Mouse (Mus musculus): Measurements from ENCODE around the gene Pbx2. TPM values are rescaled to one million over a fixed set of nuclear protein-coding genes. Genes with fewer than 3 reads are reported as not detected.

The Pbx2 gene
- polyA plus RNA-seq, 1 experiment from 2014 or later: 17.3 TPM

DNA sequence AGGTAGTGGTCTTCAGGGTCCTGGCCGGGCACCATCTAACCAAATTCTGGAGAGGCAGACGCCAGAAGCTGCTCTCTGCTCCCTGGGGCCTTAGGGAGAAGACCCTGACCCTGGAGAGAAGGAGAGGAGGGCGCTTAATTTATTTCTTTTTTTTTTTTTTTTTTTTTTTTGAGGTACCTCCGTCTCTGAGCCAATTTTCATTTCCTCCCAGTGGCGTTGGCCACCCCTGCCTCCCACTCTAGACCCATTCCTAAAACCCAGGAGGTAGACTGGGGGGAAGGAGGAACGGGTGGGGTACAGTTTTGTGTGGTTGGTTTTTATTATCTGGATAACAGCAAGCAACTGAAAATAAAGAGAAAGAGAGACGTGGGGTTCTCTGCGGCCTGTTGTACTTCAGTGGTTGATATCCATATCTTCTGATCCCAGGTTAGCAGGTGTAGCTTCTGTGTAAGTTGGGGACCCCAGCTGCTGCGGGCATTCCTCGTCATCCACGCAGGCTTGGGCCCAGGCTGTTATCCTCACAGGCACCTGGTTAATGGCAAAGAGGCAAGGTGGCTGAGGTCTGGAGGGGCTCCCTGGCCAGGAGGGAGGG lies 22.1 kb downstream of the Pbx2 start:
- H3K9ac ChIP-seq (ENCODE audit: low read length): no peak overlapping the region
- no peak overlapping the region for H3K4me2 ChIP-seq (ENCODE audit: low read depth)
- DNase-seq (ENCODE audit: low spot score) (no peak), ATAC-seq (ENCODE audit: insufficient read depth, low FRiP score, low TSS enrichment) (no peak)
- no peaks in the 10 kb centered on the region for H3K4me1 ChIP-seq (ENCODE audit: control insufficient read depth, insufficient read depth, low read length)
- no peak overlapping the region for H3K4me3 ChIP-seq (ENCODE audit: low read depth, low read length)
- WGBS: 95% methylated on average over 11 of the region's 11 CpGs
- H3K9me3 ChIP-seq (ENCODE audit: control insufficient read depth, low read length): no peaks in the 10 kb centered on the region
- H3K36me3 ChIP-seq (ENCODE audit: control insufficient read depth, insufficient read depth, low read length): peaks cover 13% of the 10 kb centered on the region
- H3K27ac ChIP-seq (ENCODE audit: low read depth, low read length): no peak overlapping the region
- no peaks in the 10 kb centered on the region for H3K27me3 ChIP-seq (ENCODE audit: control insufficient read depth, insufficient read depth, low read length)

DNA sequence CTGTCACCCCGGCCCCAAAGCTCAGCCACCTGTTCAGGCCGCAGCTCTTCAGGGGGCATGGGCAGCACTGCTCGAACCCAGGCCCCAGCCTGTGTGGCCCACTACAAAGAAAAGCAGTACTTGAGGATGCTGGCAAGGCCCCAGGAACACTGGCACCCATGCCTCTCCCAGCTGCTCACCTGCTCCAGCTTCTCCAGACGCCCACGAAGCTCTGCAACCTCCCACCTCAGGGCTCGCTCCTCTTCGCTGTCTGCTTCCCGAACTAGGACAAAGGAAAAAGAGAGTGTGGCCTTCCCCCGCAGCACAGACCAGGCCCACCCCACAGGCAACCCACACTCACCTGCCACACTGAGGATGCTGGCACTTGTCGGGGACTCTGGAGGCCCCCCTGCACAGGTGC lies 22.8 kb downstream of the Pbx2 start:
- no peaks in the 10 kb centered on the region for H3K27me3 ChIP-seq (ENCODE audit: control insufficient read depth, insufficient read depth, low read length)
- 88% methylated on average over 10 of the region's 10 CpGs for WGBS
- no peak overlapping the region for H3K27ac ChIP-seq (ENCODE audit: low read depth, low read length)
- no peaks in the 10 kb centered on the region for H3K9me3 ChIP-seq (ENCODE audit: control insufficient read depth, low read length)
- no peak overlapping the region for H3K4me3 ChIP-seq (ENCODE audit: low read depth, low read length)
- H3K36me3 ChIP-seq (ENCODE audit: control insufficient read depth, insufficient read depth, low read length): peaks cover 13% of the 10 kb centered on the region
- no peak for ATAC-seq (ENCODE audit: insufficient read depth, low FRiP score, low TSS enrichment)
- H3K4me2 ChIP-seq (ENCODE audit: low read depth): no peak overlapping the region
- H3K9ac ChIP-seq (ENCODE audit: low read length): no peak overlapping the region
- no peaks in the 10 kb centered on the region for H3K4me1 ChIP-seq (ENCODE audit: control insufficient read depth, insufficient read depth, low read length)
- DNase-seq (ENCODE audit: low spot score): no peak

DNA sequence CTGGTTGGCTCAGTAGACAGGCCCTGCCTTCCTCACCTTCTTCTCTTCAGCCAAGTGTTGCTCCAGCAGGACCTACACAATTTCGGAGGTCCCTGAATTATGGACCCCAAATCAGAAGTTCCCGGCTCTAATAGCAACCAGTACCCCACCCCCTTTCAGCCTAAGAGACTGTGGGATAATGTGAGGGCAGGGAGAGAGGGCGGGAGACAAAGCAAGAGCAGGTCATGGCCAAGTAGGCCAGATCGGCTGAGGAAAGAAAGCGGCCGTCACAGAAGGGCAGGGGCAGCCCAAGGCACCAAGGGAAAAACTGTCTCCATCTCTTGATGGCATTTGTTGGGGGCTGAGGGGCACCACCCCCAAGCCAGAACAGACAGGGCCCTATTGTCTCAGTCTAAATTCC lies 24.8 kb downstream of the Pbx2 start, which contains the start of gene Egfl8:
Egfl8 (minus strand) TSS at position 101 of the 400 bp plus-strand sequence.
- H3K4me2 ChIP-seq (ENCODE audit: low read depth): no peak within 1 kb of the TSS
- WGBS: 65% methylated on average over 6 of the region's 6 CpGs
- H3K4me3 ChIP-seq (ENCODE audit: low read depth, low read length): no peak within 1 kb of the TSS
- DNase-seq (ENCODE audit: low spot score): no peak
- no peak within 1 kb of the TSS for H3K9ac ChIP-seq (ENCODE audit: low read length)
- no peaks in the 10 kb centered on the region for H3K9me3 ChIP-seq (ENCODE audit: control insufficient read depth, low read length)
- no peaks in the 10 kb centered on the region for H3K4me1 ChIP-seq (ENCODE audit: control insufficient read depth, insufficient read depth, low read length)
- H3K27me3 ChIP-seq (ENCODE audit: control insufficient read depth, insufficient read depth, low read length): no peaks in the 10 kb centered on the region
- ATAC-seq (ENCODE audit: insufficient read depth, low FRiP score, low TSS enrichment): no peak
- H3K27ac ChIP-seq (ENCODE audit: low read depth, low read length): peak within 1 kb of the TSS; percentile 21; the same call in 1 of the 2 replicates
- peaks cover 10% of the 10 kb centered on the region for H3K36me3 ChIP-seq (ENCODE audit: control insufficient read depth, insufficient read depth, low read length)

DNA sequence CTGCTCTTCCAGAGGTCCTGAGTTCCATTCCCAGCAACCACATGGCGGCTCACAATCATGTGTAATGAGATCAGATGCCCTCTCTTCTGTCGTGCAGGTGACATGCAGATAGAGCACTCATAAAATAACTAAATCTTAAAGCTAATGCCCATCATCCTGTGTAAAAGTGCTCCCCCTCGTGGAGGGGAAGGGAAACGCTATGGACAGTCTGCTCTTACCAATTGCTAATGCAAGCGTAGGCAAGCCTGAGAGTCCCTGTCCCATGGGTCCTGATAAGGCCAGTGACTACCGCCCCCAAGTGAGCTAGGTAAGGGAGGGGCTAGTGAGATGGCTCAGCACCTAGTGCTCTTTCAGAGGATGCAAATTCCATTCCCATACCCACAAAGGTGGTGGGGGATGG lies 27.9 kb downstream of the Pbx2 start:
- 13% methylated on average over 6 of the region's 6 CpGs for WGBS
- ATAC-seq (ENCODE audit: insufficient read depth, low FRiP score, low TSS enrichment) (no peak), DNase-seq (ENCODE audit: low spot score) (peak; percentile 62)
- Histone ChIP-seq H3K27ac (ENCODE audit: low read depth, low read length) (no peak overlapping the region), H3K9ac (ENCODE audit: low read length) (no peak overlapping the region), H3K36me3 (ENCODE audit: control insufficient read depth, insufficient read depth, low read length) (peaks cover 2% of the 10 kb centered on the region; the same call in 1 of the 2 replicates), H3K4me3 (ENCODE audit: low read depth, low read length) (no peak overlapping the region), H3K27me3 (ENCODE audit: control insufficient read depth, insufficient read depth, low read length) (no peaks in the 10 kb centered on the region), H3K4me2 (ENCODE audit: low read depth) (no peak overlapping the region), H3K4me1 (ENCODE audit: control insufficient read depth, insufficient read depth, low read length) (no peaks in the 10 kb centered on the region), H3K9me3 (ENCODE audit: control insufficient read depth, low read length) (no peaks in the 10 kb centered on the region)

DNA sequence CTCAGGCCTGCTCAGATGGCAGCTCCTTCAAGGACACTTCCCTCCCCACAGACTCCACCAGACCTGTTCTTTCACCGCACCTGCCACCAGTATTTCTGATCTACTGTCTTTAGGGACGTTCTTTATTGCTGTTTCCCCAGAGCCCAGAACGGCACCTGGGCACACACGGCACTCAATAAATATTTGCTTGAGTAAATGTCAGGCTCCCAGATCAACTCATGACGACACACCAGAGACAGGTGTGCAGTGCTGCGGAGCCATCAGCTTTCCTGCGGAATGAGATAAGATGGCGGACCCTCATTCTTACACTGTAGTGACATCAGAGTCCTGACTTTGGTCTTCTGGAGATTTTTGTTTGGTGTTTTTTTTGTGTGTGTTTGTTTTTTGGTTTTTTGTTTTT lies 29.9 kb downstream of the Pbx2 start:
- DNase-seq (ENCODE audit: low spot score) (no peak), ATAC-seq (ENCODE audit: insufficient read depth, low FRiP score, low TSS enrichment) (no peak)
- 91% methylated on average over 8 of the region's 8 CpGs for WGBS
- Histone ChIP-seq H3K4me1 (ENCODE audit: control insufficient read depth, insufficient read depth, low read length) (no peaks in the 10 kb centered on the region), H3K4me3 (ENCODE audit: low read depth, low read length) (no peak overlapping the region), H3K36me3 (ENCODE audit: control insufficient read depth, insufficient read depth, low read length) (no peaks in the 10 kb centered on the region), H3K27me3 (ENCODE audit: control insufficient read depth, insufficient read depth, low read length) (no peaks in the 10 kb centered on the region), H3K9ac (ENCODE audit: low read length) (no peak overlapping the region), H3K9me3 (ENCODE audit: control insufficient read depth, low read length) (no peaks in the 10 kb centered on the region), H3K27ac (ENCODE audit: low read depth, low read length) (no peak overlapping the region), H3K4me2 (ENCODE audit: low read depth) (no peak overlapping the region)

DNA sequence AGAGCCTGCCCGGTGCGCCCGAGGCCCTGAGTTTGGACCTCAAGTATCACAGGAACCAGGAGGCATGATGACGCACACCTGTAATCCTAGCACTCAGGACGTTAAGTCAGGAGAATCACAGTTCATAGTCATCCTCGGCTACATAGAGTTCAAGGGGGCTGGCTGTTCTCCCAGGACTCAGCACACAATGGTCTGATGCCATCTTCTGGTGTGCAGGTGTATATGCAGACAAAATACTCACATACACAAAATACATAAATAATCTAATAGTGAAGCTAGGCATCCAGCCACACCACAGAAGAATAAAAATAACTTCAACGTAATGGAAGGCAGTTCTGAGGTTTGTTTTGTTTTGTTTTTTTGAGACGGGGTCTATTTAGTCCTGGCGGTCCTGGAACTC lies 32.1 kb downstream of the Pbx2 start:
- Histone ChIP-seq H3K36me3 (ENCODE audit: control insufficient read depth, insufficient read depth, low read length) (no peaks in the 10 kb centered on the region), H3K27me3 (ENCODE audit: control insufficient read depth, insufficient read depth, low read length) (no peaks in the 10 kb centered on the region), H3K9ac (ENCODE audit: low read length) (no peak overlapping the region), H3K4me1 (ENCODE audit: control insufficient read depth, insufficient read depth, low read length) (0 out of 2 replicates have a peak, but pooled peaks cover 5% of the 10 kb centered on the region), H3K4me3 (ENCODE audit: low read depth, low read length) (no peak overlapping the region), H3K27ac (ENCODE audit: low read depth, low read length) (no peak overlapping the region), H3K4me2 (ENCODE audit: low read depth) (no peak overlapping the region), H3K9me3 (ENCODE audit: control insufficient read depth, low read length) (no peaks in the 10 kb centered on the region)
- WGBS: 91% methylated on average over 9 of the region's 9 CpGs
- DNase-seq (ENCODE audit: low spot score) (no peak), ATAC-seq (ENCODE audit: insufficient read depth, low FRiP score, low TSS enrichment) (no peak)

DNA sequence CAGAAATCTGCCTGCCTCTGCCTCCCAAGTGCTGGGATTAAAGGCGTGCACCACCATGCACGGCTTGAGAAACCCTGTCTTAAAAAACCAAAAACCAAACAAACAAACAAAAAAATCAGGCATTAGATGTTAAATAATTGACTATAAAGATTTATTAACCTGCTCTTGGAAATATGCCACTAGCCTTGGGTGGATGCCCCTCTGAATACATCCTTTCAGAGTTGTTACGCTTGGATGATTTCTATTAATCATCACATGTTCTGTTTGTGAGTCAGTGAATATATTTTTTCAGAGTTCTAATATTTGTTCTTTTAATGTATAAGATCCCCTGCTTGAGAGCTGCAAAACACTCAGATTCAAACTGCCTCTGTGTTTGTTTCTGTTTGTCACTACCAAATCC lies 33.9 kb downstream of the Pbx2 start:
- ATAC-seq (ENCODE audit: insufficient read depth, low FRiP score, low TSS enrichment) (no peak), DNase-seq (ENCODE audit: low spot score) (no peak)
- no peak overlapping the region for H3K4me2 ChIP-seq (ENCODE audit: low read depth)
- H3K9ac ChIP-seq (ENCODE audit: low read length): no peak overlapping the region
- 92% methylated on average over 3 of the region's 3 CpGs for WGBS
- peaks cover 4% of the 10 kb centered on the region for H3K27me3 ChIP-seq (ENCODE audit: control insufficient read depth, insufficient read depth, low read length)
- no peak overlapping the region for H3K27ac ChIP-seq (ENCODE audit: low read depth, low read length)
- H3K9me3 ChIP-seq (ENCODE audit: control insufficient read depth, low read length): no peaks in the 10 kb centered on the region
- no peaks in the 10 kb centered on the region for H3K36me3 ChIP-seq (ENCODE audit: control insufficient read depth, insufficient read depth, low read length)
- no peak overlapping the region for H3K4me3 ChIP-seq (ENCODE audit: low read depth, low read length)
- peaks cover 15% of the 10 kb centered on the region for H3K4me1 ChIP-seq (ENCODE audit: control insufficient read depth, insufficient read depth, low read length)

DNA sequence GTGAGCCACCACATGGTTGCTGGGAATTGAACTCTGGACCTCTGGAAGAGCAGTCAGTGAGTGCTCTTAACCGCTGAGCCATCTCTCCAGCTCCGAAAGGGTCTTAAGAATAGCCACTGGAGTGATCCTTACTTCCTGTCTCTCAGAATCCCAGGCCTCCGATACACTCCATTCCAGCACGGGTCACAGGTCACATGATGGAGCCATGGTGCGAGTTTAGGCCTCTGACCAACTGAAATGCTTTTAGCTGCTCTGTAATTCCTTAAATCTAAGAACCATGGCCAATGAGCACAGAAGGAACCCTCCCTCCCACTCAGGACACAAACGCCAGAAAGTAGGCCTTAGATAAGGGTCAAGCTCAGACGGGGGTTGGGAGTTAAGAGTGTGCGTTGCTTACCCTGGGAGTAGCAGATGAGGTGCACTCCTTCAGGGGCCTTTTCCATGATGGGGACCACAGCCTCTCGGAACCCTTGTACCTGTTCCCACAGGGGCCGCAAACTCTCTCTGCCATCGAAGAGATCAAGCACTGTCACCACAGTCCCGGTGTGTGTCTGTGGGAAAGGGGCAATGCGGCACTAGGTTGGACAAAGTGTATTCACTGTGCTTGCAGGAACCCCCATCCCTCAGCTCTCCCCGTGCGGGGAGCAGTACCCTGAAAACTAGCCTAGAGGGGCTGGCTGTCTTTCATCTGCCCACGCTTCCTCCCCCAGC lies 35.2 kb downstream of the Pbx2 start:
- Histone ChIP-seq H3K9me3 (ENCODE audit: control insufficient read depth, low read length) (no peaks in the 10 kb centered on the region), H3K4me1 (ENCODE audit: control insufficient read depth, insufficient read depth, low read length) (peaks cover 15% of the 10 kb centered on the region), H3K9ac (ENCODE audit: low read length) (peak overlapping the region; percentile 79), H3K27ac (ENCODE audit: low read depth, low read length) (no peak overlapping the region), H3K4me3 (ENCODE audit: low read depth, low read length) (peak overlapping the region; percentile 78), H3K36me3 (ENCODE audit: control insufficient read depth, insufficient read depth, low read length) (no peaks in the 10 kb centered on the region), H3K27me3 (ENCODE audit: control insufficient read depth, insufficient read depth, low read length) (peaks cover 16% of the 10 kb centered on the region), H3K4me2 (ENCODE audit: low read depth) (peak overlapping the region; percentile 92)
- 55% methylated on average over 16 of the region's 16 CpGs for WGBS
- 0 out of 2 replicates have a peak, but pooled peaks have one; percentile 1 for ATAC-seq (ENCODE audit: insufficient read depth, low FRiP score, low TSS enrichment)
- no peak for DNase-seq (ENCODE audit: low spot score)

DNA sequence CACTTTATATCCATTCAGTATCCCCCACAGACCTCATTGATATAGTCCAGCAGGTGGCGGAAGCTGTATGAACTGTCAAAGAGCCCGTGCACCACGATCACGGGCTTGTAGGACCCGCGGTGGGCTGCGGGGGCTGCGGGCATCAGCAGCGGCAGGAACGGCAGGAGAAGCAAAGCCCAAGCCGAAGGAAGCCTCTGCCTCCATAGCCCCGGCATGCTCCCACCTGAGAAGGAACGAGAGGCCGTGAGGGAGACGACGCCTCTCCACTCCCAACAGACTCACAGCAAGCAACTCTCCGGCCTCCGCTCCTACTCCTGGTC lies 35.7 kb downstream of the Pbx2 start:
- H3K4me2 ChIP-seq (ENCODE audit: low read depth): peak overlapping the region; percentile 92
- H3K27me3 ChIP-seq (ENCODE audit: control insufficient read depth, insufficient read depth, low read length): peaks cover 21% of the 10 kb centered on the region
- H3K4me1 ChIP-seq (ENCODE audit: control insufficient read depth, insufficient read depth, low read length): peaks cover 18% of the 10 kb centered on the region
- H3K36me3 ChIP-seq (ENCODE audit: control insufficient read depth, insufficient read depth, low read length): no peaks in the 10 kb centered on the region
- no peak; the same call in none of the 2 replicates for ATAC-seq (ENCODE audit: insufficient read depth, low FRiP score, low TSS enrichment)
- H3K9ac ChIP-seq (ENCODE audit: low read length): peak overlapping the region; percentile 79
- peak; percentile 67 for DNase-seq (ENCODE audit: low spot score)
- H3K9me3 ChIP-seq (ENCODE audit: control insufficient read depth, low read length): no peaks in the 10 kb centered on the region
- peak overlapping the region; percentile 78 for H3K4me3 ChIP-seq (ENCODE audit: low read depth, low read length)
- 0 out of 2 replicates have a peak overlapping the region, but pooled peaks have one; percentile 44 for H3K27ac ChIP-seq (ENCODE audit: low read depth, low read length)
- 0% methylated on average over 18 of the region's 18 CpGs for WGBS
